Mouse (Mus musculus) CH12.LX (cell line): ENCODE measurements around the gene Lrig2.

Experiments used
- CTCF ChIP-seq, 2 experiments: IDR thresholded peaks in 1 of 2; conservative IDR thresholded peaks in 1 of 2; 2 replicates each; pipeline ENCODE4 v1.5.1; 2011 to 2012; ENCODE audit warnings: low read depth in 2 of 2, low read length in 2 of 2, improper control_type of control experiment in 1 of 2, inconsistent platforms in 1 of 2, mild to moderate bottlenecking in 1 of 2, moderate library complexity in 1 of 2
- E2F4 ChIP-seq: IDR thresholded peaks from 2 replicates; pipeline ENCODE4 v1.6.1; 2011; ENCODE audit warnings: low read depth, low read length, improper control_type of control experiment; ENCODE audit not compliant: insufficient replicate concordance
- EP300 ChIP-seq: IDR thresholded peaks from 2 replicates; pipeline ENCODE4 v1.6.1; 2011; ENCODE audit warnings: low read length, improper control_type of control experiment
- MEF2A ChIP-seq: IDR thresholded peaks from 2 replicates; pipeline ENCODE4 v1.6.1; 2014; ENCODE audit warnings: low read depth, mild to moderate bottlenecking, inconsistent platforms, low read length, improper control_type of control experiment, borderline replicate concordance
- NRF1 ChIP-seq: IDR thresholded peaks from 2 replicates; pipeline ENCODE4 v1.6.1; 2014; ENCODE audit warnings: low read depth, mild to moderate bottlenecking, inconsistent platforms, low read length, improper control_type of control experiment, moderate library complexity
- POLR2A ChIP-seq: IDR thresholded peaks from 2 replicates; pipeline ENCODE4 v1.6.1; 2011; ENCODE audit warnings: low read depth, mild to moderate bottlenecking, improper control_type of control experiment, low read length
- RAD21 ChIP-seq: IDR thresholded peaks from 2 replicates; pipeline ENCODE4 v1.6.1; 2011; ENCODE audit warnings: low read depth, mild to moderate bottlenecking, low read length, improper control_type of control experiment, moderate library complexity
- SIN3A ChIP-seq: IDR thresholded peaks from 2 replicates; pipeline ENCODE4 v1.6.1; 2012; ENCODE audit warnings: low read length, improper control_type of control experiment, inconsistent platforms
- TBP ChIP-seq: conservative IDR thresholded peaks from 2 replicates; pipeline ENCODE4 v1.6.1; 2011; ENCODE audit warnings: low read depth, low read length, improper control_type of control experiment
- USF1 ChIP-seq: IDR thresholded peaks from 2 replicates; pipeline ENCODE4 v1.6.1; 2014; ENCODE audit warnings: low read depth, mild to moderate bottlenecking, inconsistent platforms, low read length, improper control_type of control experiment
- USF2 ChIP-seq: conservative IDR thresholded peaks from 2 replicates; pipeline ENCODE4 v1.6.1; 2011; ENCODE audit warnings: low read depth, low read length, improper control_type of control experiment
- ZC3H11A ChIP-seq: IDR thresholded peaks from 2 replicates; pipeline ENCODE4 v1.6.1; 2012; ENCODE audit warnings: low read depth, mild to moderate bottlenecking, inconsistent platforms, low read length, improper control_type of control experiment
- ZMIZ1 ChIP-seq: IDR thresholded peaks from 2 replicates; pipeline ENCODE4 v1.6.1; 2012; ENCODE audit warnings: low read depth, mild to moderate bottlenecking, inconsistent platforms, low read length, improper control_type of control experiment

DNA sequence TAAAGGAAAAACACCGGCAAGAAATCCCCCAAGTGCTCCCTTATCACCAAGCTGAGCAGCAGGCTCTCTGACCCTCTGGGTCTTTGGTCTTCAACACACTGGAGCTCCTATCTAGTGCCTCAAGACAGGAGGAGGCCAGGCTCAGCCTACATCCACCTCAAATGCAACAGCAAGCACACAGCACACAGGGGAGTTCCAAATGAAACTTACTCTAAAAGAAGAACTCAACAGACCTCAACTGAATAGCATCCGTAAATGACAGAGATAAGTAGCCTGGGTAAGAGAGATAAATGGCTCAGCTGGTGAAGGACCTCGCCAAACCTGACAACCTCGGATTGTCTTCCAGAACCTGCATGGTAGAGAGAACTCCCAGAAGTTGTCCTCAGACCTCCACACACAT is 91.7 kb downstream of the Lrig2 start:
- TF ChIP-seq CTCF (conservative IDR thresholded peaks at IDR 0.05 in 1 of 2, IDR thresholded peaks at IDR 0.05 in 1 of 2; ENCODE audit: low read depth in 2 of 2, low read length in 2 of 2) (no peak), ZMIZ1 (no peak), EP300 (no peak), NRF1 (no peak), USF1 (no peak), RAD21 (no peak), E2F4 (no peak), TBP (no peak), ZC3H11A (no peak), SIN3A (no peak), USF2 (no peak), POLR2A (no peak), MEF2A (no peak)
